Mouse (Mus musculus): ENCODE measurements around the gene Ccdc183. TPM values are rescaled to one million over a fixed set of nuclear protein-coding genes. Genes with fewer than 3 reads are reported as not detected.

The Ccdc183 gene
- total RNA-seq, 2 experiments from 2014 or later = not detected

DNA sequence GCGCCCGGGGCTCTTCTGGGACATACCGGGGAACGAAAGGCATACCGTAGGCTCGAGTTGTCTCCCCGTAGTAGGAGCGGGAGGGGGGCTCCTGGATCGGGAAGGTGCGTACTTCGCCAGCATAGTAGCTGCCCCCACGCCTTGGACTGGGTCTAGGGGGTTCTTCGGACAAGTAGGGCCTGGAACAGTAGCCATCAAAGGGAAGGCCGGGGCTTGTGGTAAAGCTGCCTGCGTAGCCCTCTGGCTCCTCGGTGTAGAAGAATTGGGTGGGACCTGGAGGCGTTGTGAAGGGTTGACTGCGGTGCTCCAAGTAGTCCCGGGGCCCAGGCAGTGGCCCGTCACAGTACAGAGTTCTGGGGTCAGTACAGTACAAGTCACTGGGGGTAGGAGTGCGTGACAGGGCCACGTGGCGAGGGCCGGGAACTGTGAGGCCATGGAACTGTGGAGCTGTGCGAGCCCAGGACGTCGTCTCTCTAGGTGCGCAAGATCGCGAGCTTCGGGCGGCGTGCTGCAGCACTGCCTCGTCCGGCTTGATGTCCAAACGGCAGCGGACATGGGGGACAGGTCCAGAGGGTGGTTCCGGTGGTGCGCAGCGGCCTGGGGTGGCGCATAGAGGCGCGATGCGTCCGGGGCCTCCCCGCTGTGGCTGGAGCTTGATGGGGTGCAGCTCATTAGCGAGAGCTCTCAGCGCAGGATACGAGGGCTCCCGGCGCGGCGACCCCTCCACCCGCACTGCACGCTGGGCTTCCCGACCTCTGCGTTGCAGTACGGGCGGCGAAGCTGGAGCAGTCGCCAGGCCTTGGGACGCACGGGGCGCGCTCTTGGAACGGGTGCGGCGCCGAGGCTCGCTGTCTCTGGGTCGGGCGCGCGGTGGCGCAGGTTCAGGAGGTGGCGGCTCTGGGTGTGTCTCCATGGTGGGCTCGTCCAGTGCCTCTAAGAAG lies 38.4 kb downstream of the Ccdc183 start:
- DNase-seq = no peak
- intact Hi-C loops (cut with DNase I) = no loop called here

- intact Hi-C loops (cut with DNase I) = no loop called here
- DNase-seq = no peak
These were observed 39.3 kb downstream of the Ccdc183 start for GRCm38 (mm10) chr2:25577951-25578795.

DNA sequence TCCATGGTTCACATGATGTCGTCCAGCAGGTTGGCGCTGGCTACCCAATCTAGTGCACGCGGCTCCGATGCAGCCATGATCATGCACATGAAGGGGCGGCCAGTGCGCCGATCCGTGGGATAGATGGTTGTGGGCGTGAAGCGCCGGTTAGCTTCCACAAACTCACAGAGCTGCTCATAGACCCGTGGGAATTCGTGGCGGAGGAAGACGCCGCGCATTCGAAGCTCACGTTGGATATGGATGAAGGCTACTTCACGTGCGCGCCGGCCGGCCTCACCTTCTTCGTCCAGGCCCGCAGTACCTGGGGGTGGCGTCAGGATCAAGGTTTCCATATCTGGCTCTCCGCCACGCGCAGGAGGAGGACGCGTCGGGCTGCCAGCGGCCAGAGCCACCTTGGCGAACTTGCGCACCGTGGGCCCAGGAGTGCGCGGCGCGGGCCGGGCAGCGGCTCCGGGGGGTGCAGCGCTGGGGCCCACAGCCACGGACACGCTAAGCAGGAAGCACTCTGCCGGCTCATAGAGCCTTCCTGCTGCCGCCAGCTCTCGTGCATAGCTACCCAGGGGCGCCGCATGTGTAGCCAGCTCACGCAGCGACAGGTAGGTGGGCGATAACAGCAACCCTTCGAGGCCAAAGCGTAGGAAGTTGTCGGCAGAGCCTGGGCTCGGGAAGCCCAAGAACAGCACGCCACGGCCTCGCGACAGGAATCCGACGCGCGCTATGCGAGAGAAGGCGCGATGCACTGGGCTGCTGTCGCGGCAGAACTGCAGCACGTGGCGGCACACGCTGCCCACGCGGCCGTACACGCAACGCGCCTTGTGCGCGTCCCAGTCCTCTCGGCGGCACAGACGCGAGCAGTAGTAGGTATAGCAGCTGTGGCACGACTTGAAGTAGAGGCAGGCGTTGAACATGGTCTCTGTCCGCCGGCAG lies 40.2 kb downstream of the Ccdc183 start:
- DNase-seq = no peak
- intact Hi-C loops (cut with DNase I) = no loop called here

DNA sequence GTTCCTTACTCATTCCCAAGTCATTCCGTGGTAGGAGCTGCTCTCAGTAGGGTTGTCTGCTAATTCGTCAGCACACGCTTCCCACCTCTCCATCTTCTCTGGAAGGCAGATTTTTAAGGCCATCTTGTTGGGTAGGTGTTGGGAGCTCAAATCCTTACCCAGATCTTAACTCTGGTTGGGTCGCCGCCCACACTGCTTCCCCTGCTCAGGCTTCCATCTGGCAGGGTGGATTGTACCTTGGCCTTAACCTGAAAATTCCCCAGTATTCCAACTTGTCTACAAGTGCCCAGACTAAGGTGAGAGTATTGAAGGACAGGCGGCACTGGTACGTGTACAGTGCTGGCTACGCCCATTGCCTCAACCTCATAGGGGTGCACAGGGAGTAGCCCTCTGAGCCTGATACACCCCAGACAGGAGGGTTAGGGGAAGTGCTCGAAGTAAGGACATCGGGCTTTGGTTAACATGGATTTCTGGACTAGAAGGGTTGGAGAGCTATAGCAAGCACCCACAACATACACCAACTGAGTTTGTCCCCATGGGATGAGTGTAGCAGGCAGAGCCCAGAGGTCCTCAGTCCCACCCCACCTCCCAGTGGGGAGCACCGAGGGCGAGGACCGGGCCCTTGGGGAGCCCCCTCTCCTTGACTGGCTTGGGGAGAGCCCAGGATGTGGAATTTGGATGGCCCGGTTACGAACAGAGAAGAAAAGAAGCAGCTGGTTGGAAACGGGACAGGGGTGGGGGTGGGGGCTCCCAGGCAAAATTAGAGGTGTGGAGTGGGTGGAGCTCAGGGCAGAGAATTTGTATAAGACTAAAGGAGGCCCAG lies 41.2 kb downstream of the Ccdc183 start:
- intact Hi-C loops (cut with DNase I) = no loop called here
- DNase-seq = no peak

DNA sequence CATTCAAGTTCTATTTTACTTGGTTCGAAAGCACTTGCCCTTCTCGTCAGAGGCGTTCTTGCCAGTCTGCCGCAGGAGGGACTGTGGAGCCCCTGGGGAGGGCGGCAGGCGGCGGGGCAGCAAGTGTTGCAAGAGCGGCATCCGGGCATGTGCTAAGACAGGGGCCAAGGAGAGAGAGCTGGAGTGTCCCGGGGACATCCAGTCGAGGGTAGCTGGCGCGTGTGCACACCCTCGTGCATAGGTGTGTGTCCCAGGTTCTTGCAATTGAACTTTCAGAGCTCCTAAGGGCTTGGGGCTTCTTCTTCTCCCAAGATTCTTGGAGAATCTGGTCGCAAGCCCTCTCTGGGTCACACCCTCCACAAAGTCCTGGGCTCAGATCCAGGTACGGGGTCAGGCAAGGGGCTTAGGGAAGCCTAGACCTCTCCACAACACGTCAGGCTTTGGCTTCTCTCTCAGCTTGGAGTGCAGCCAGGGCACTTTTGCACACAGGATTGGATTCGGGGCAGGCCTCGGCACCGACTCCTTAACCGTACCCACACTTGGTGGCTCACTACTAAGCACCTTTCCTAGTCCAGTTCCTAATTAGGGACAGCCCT lies 41.9 kb downstream of the Ccdc183 start:
- peak; percentile 46 for DNase-seq

DNA sequence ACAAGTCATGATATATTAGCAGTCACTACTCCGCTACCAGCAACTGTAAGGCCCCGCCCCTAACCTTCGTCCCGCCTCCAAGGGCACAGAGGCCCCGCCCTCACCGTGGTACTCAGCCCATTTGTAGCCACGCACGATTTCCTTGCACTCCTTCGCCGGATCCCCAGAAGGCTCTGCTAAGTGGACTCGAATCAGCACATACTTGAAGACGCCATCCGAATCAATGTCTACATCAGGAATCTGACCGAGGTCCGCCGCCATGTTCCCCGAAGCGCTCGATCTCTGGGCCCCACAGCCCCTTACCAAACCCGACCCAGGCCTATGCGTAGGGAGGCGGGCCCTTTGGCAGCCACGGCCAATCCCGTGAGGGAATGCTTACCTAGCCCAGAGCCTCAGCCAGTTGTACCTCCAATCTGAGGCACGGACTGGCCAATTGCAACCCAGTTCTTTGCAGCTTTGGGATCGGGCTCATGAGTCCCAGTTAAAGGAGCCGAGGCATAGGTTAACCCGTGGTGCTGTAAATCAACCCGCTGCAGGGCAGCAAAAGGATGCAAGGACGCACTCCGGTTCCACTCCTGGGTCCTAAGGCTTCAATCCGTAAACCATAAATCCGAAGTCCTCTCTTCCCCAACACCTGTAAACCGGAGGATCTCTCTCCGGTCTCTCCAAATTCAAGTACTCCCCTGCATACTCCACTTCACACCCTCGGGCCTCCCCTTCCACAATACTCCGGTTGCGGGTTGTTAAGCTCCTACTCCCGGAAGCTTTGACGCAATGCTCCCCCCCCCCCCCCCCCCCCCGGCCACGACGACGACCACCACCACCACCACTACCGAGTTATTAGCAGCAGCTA lies 42.7 kb downstream of the Ccdc183 start, which contains the start of the genes Mamdc4 and Phpt1:
TSS of gene Mamdc4 (minus strand) at position 267 of the 853 bp plus-strand sequence.
TSS of gene Phpt1 (minus strand) at position 646 of the 853 bp plus-strand sequence.
- DNase-seq = peak; percentile 96 to 98
- intact Hi-C loops (cut with DNase I) = no loop called here

More for the DNA sequence above, 41.9 kb downstream of the Ccdc183 start:
- intact Hi-C loops (cut with DNase I) = no loop called here

GRCm38 (mm10) chr2:25574136-25574535 lies 43.3 kb downstream of the Ccdc183 start:
- DNase-seq = no peak
- intact Hi-C loops (cut with DNase I) = no loop called here

DNA sequence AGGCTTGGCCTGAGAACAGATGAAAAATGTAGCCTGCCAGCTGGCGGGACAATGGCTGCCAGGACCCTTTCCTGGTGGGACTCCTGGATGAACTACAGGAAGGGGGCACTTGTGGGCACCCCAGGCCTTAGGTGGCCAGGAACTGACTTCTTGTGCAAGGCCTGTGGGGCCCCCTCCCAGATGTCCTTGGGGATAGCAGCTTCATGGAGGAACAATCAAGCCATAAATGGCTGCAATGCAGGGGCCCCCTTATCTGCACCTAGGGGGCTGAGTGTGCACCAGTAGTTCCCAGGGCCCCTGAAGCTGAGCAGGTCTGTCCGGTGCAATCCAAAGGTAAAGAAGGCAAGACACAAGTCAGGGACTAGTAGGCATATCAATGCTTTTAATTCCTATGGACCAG lies 44.4 kb downstream of the Ccdc183 start:
- intact Hi-C loops (cut with DNase I) = no loop called here
- DNase-seq = no peak

DNA sequence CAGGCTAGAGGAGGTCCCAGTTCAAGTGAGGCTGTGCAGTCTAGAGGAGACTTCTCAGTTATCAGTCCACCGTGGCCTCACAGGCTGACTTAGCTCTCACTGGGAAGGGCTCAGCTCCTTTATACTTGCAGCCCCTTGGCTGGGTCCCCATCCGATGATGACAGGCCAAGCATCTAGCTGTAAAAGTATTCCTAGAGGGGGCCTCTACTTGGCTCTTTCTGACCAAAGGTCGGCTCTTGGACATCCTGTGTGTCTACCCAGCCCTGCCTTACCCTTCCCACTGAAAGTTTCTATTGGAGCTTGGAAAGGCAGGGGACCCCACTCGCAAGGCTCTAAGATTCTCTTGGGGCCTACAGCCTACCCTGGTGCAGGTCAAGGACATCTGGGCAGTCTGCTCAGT lies 46.3 kb downstream of the Ccdc183 start:
- intact Hi-C loops (cut with DNase I) = no loop called here
- DNase-seq = no peak

DNA sequence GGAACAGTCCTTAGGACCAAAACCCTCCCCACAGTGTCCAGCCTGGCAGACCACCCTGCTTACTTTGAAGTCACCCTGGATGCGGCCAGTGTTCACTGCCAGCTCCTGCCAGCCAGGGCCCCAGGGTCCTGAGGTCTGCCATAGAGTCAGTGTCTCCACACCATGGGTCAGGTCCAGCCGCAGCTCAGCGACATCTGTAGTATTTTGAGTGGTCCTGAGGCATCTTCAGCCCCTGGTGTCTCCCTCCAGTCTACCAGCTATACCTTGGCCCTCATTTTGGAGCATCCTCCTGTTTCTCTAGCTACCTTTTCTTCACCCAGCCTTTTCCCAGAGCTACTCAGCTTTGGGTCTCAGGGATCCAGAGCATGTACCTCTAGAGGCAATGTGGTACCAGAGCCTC lies 48.2 kb downstream of the Ccdc183 start:
- DNase-seq = no peak
- intact Hi-C loops (cut with DNase I) = no loop called here

- no peak for DNase-seq
- intact Hi-C loops (cut with DNase I) = no loop called here
These were observed 48.9 kb downstream of the Ccdc183 start for GRCm38 (mm10) chr2:25568473-25569019.

GRCm38 (mm10) chr2:25566558-25566957 lies 50.9 kb downstream of the Ccdc183 start:
- no peak for DNase-seq
- intact Hi-C loops (cut with DNase I) = no loop called here

- DNase-seq = no peak
- intact Hi-C loops (cut with DNase I) = no loop called here
These were observed 51.7 kb downstream of the Ccdc183 start for GRCm38 (mm10) chr2:25565741-25566140.

GRCm38 (mm10) chr2:25561946-25562345 lies 55.5 kb downstream of the Ccdc183 start:
- intact Hi-C loops (cut with DNase I) = no loop called here

DNA sequence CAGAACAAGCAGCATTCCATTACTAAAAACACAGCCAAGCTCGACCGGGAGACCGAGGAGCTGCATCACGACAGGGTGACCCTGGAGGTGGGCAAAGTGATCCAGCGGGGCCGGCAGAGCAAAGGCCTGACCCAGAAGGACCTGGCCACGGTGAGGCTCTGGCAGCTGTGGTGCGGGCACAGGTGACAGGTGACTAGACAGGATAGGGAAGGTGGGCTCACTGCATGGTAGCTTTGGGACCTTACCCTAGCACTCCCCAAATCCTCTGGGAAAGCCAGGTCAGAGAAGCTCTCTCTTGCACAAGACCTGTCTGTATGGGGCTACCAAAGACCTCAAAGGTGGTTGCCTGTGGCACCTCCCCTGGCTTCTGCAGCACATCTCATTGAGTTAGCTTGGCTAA lies 56.9 kb downstream of the Ccdc183 start:
- intact Hi-C loops (cut with DNase I) = no loop called here
- DNase-seq = no peak

More at GRCm38 (mm10) chr2:25561946-25562345, 55.5 kb downstream of the Ccdc183 start:
- DNase-seq = no peak

DNA sequence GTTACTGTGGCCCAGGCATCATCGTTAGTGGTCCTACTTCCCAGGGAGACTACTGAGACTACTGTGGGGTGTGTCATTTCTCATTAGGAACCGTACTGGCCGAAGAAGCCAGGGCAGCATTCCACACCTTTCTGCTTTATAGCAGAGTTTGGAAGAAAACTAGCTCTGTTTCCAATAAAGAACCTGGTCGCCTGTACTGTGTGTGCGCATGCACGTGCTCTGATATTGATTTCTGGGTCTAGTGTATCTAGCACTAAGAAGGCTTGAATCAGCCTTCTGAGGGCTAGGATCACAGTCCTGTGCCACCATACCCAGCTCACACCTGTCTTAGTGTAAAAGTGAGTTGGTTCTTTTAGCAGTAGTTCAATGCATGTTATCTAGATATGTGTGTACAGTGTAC lies 58.7 kb downstream of the Ccdc183 start:
- DNase-seq = no peak
- intact Hi-C loops (cut with DNase I) = no loop called here

All from heart, postnatal 36 days (tissue).